In genomic region chr6:84561171-84561570, GRCm38 (mm10) we compare ENCODE assay signal across 28 mouse cellular contexts. TPM values are rescaled to one million over a fixed set of nuclear protein-coding genes. Genes with fewer than 3 reads are reported as not detected.
"Had no signal": no experiment of that assay in that cellular context is flagged by ENCODE, and none has a peak within 500 bp of the region (broad histone marks: within the 10 kb centered on the region; RNA-seq: fewer than 3 reads in every experiment).

No protein-coding gene starts in this region.

- H3K36me3 ChIP-seq: heart, embryonic 10.5 days; heart, embryonic 12.5 days; hindbrain, embryonic 10.5 days; hindbrain, embryonic 12.5 days; intestine, embryonic 15.5 days; limb, embryonic 10.5 days; limb, embryonic 12.5 days; liver, embryonic 13.5 days had no signal

- DNase-seq: gastrocnemius, adult 2 months; gastrocnemius, postnatal 10 days; gastrocnemius, postnatal 25 days; heart, adult 18-20 months; heart, postnatal 10 days; heart, postnatal 4 days; kidney, adult 18-20 months; kidney, adult 8-10 months; kidney, postnatal 14 days; kidney, postnatal 36 days; layer of hippocampus, adult 9-11 months; layer of hippocampus, postnatal 36 days; liver; liver, embryonic 13.5 days had no signal

- H3K9ac ChIP-seq: heart, embryonic 12.5 days; hindbrain, embryonic 12.5 days; hindbrain, embryonic 14.5 days; intestine, embryonic 15.5 days; limb, embryonic 12.5 days; liver, embryonic 13.5 days had no signal

- H3K4me1 ChIP-seq: heart, embryonic 12.5 days; hindbrain, embryonic 12.5 days; intestine, embryonic 15.5 days; limb, embryonic 12.5 days; liver, embryonic 13.5 days had no signal

- H3K27me3 ChIP-seq: hindbrain, embryonic 12.5 days; intestine, embryonic 15.5 days; liver, embryonic 13.5 days had no signal

- H3K4me3 ChIP-seq: gastrocnemius, adult 2 months; heart, embryonic 10.5 days; heart, embryonic 12.5 days; hindbrain, embryonic 10.5 days; hindbrain, embryonic 12.5 days; intestine, embryonic 15.5 days; limb, embryonic 10.5 days; limb, embryonic 12.5 days; liver, embryonic 13.5 days had no signal

- H3K9me3 ChIP-seq: heart, embryonic 10.5 days; hindbrain, embryonic 10.5 days; hindbrain, embryonic 12.5 days; intestine, embryonic 15.5 days; limb, embryonic 10.5 days; limb, embryonic 12.5 days; liver, embryonic 13.5 days had no signal

- ATAC-seq: hindbrain, embryonic 16.5 days; inflammation-experienced regulatory T-cells, adult 6 months; intestine, embryonic 15.5 days; intestine, postnatal 0 days had no signal

- H3K4me2 ChIP-seq: heart, embryonic 12.5 days; hindbrain, embryonic 12.5 days; hindbrain, embryonic 14.5 days; intestine, embryonic 15.5 days; limb, embryonic 12.5 days; liver, embryonic 11.5 days; liver, embryonic 13.5 days had no signal

- H3K27ac ChIP-seq: gastrocnemius, adult 2 months; heart, embryonic 10.5 days; hindbrain, embryonic 10.5 days; hindbrain, embryonic 12.5 days; hindbrain, embryonic 14.5 days; intestine, embryonic 15.5 days; kidney, postnatal 0 days; limb, embryonic 10.5 days; limb, embryonic 12.5 days; liver, embryonic 13.5 days had no signal

RNA-seq across cellular contexts. Expression of gene Cyp26b1, which starts 32.5 kb away (rescaled TPM):
- total RNA-seq: granulocyte monocyte progenitor cell, adult 5-6 weeks had no signal
